Mouse (Mus musculus) midbrain, embryonic 14.5 days (tissue): ENCODE measurements around the gene Mrps31. TPM values are rescaled to one million over a fixed set of nuclear protein-coding genes. Genes with fewer than 3 reads are reported as not detected.
A peak's percentile ranks its signal among the peaks of the same experiment; 100 is the strongest.

Experiments
- ATAC-seq: fragments of 200-750 bp; cut with Nextera tagmentation; 2 replicates; pipeline ENCODE4 v1.8.0; 2017; ENCODE audit warnings: moderate number of reproducible peaks, moderate library complexity; ENCODE audit not compliant: low FRiP score, low TSS enrichment
- DNase-seq: peaks from one replicate; pipeline ENCODE4 v3.0.0-alpha.2; 2015
- H3K27ac ChIP-seq: fragments of 300-500 bp; sonication (generic); replicated peaks from 2 replicates; pipeline ENCODE4 v1.5.1; 2014; ENCODE audit warnings: mild to moderate bottlenecking, low read depth, low read length, moderate library complexity
- H3K27me3 ChIP-seq: fragments of 300-500 bp; sonication (generic); 2 replicates; pipeline ENCODE4 v1.6.1; 2014; ENCODE audit warnings: low read length, control low read depth, mixed read lengths; ENCODE audit not compliant: control insufficient read depth, insufficient read depth
- H3K36me3 ChIP-seq: fragments of 300-500 bp; sonication (generic); 2 replicates; pipeline ENCODE4 v1.6.1; 2014; ENCODE audit warnings: low read length, control low read depth; ENCODE audit not compliant: control insufficient read depth, insufficient read depth
- H3K4me1 ChIP-seq: fragments of 300-500 bp; sonication (generic); 2 replicates; pipeline ENCODE4 v1.6.1; 2014; ENCODE audit warnings: mild to moderate bottlenecking, antibody characterized with exemption, low read length, control low read depth; ENCODE audit not compliant: control insufficient read depth, insufficient read depth
- H3K4me2 ChIP-seq: fragments of 300-500 bp; sonication (generic); 2 replicates; pipeline ENCODE4 v1.6.1; 2014; ENCODE audit warnings: mild to moderate bottlenecking, low read length, moderate library complexity
- H3K4me3 ChIP-seq: fragments of 300-500 bp; sonication (generic); replicated peaks from 2 replicates; pipeline ENCODE4 v1.5.1; 2014; ENCODE audit warnings: low read depth, low read length
- H3K9ac ChIP-seq: fragments of 300-500 bp; sonication (generic); replicated peaks from 2 replicates; pipeline ENCODE4 v1.6.1; 2014; ENCODE audit warnings: mild to moderate bottlenecking, low read length, moderate library complexity
- H3K9me3 ChIP-seq: fragments of 300-500 bp; sonication (generic); 2 replicates; pipeline ENCODE4 v1.6.1; 2016; ENCODE audit warnings: low read length, control low read depth, mixed read lengths; ENCODE audit not compliant: control insufficient read depth
- WGBS: fragments of 180-500 bp; shearing (Covaris S2); extraction: QIAGEN DNeasy Blood & Tissue Kit; methylation state at CpG from one replicate; pipeline ENCODE4 v1.1.7; 2014; 5-methylcytosine and 5-hydroxymethylcytosine counted together
- polyA plus RNA-seq: library from polyadenylated mRNA; unstranded; fragments of >200 nt; fragmentation: Nextera tagmentation; extraction: Ambion mirVana; gene quantifications from 2 replicates; pipeline ENCODE4 v1.2.1, GENCODE M21; 2014

Mrps31 gene
- polyA plus RNA-seq, 1 experiment from 2014 or later: 35.1 TPM

- Histone ChIP-seq H3K36me3 (no peaks in the 10 kb centered on the region; the same call in 1 of the 2 replicates), H3K9ac (no peak overlapping the region), H3K9me3 (no peaks in the 10 kb centered on the region), H3K27me3 (no peaks in the 10 kb centered on the region), H3K4me1 (peaks cover 8% of the 10 kb centered on the region; the same call in 1 of the 2 replicates), H3K4me3 (no peak overlapping the region), H3K4me2 (no peak overlapping the region), H3K27ac (no peak overlapping the region)
- ATAC-seq (no peak), DNase-seq (no peak)
- 92% methylated on average over 4 of the region's 4 CpGs for WGBS
These were observed 16.7 kb upstream of the Mrps31 start for GRCm38 (mm10) chr8:22394471-22394870.

GRCm38 (mm10) chr8:22395256-22395655 is 15.9 kb upstream of the Mrps31 start:
- peaks cover 8% of the 10 kb centered on the region; the same call in 1 of the 2 replicates for H3K4me1 ChIP-seq
- no peak for ATAC-seq
- DNase-seq: no peak
- H3K4me3 ChIP-seq: no peak overlapping the region
- H3K9me3 ChIP-seq: no peaks in the 10 kb centered on the region
- H3K36me3 ChIP-seq: no peaks in the 10 kb centered on the region
- H3K27me3 ChIP-seq: no peaks in the 10 kb centered on the region
- no peak overlapping the region for H3K27ac ChIP-seq
- WGBS: 94% methylated on average over 8 of the region's 8 CpGs
- H3K4me2 ChIP-seq: no peak overlapping the region
- H3K9ac ChIP-seq: no peak overlapping the region

GRCm38 (mm10) chr8:22397811-22398141 is 13.4 kb upstream of the Mrps31 start:
- Histone ChIP-seq H3K36me3 (no peaks in the 10 kb centered on the region), H3K9ac (peak overlapping the region; percentile 75), H3K4me2 (peak overlapping the region; percentile 81), H3K4me1 (peaks cover 8% of the 10 kb centered on the region; the same call in 1 of the 2 replicates), H3K27me3 (no peaks in the 10 kb centered on the region), H3K9me3 (no peaks in the 10 kb centered on the region), H3K4me3 (peak overlapping the region; percentile 75), H3K27ac (peak overlapping the region; percentile 80)
- ATAC-seq (no peak), DNase-seq (no peak)
- under 1% methylated on average over 13 of the region's 13 CpGs for WGBS

DNA sequence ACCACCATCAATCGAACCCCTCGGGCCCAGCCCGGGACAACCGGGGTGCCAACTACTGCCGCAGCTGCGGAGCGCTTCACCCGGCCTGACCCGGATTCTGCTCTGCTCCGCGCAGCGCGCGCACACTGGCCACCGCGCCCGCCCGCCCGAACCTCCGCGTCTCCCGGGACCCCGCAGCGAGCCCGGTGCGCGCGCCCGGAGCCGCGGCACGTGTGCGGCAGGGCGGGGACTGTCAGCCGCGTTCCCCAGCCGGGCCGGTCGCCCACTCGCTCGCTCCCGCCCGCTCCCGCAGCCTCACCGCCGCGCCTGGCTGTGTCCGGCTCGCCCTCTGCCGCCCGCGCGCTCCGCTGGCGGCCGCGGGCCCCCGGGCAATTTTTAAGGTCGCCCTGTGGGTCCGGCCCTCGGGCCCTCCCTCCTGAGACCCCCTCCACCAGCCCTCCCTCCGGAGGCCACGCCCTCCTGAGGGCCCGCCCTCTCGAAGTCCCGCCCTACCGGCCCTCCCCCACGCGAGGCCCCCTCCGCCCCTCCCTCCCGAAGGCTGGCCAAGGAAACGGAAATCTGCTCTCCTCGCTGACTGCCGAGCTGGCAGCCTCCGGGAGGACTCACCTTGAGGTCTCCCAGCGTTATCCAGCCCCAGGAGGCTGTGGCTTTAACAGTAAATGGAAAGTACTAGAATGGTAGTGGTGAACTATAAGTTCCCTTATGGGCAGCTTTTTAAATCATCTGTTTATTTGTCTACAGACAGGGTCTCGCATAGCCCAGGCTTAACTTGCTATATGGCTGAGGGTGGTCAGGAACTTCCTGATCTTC is 12.8 kb upstream of the Mrps31 start, which contains the start of gene Slc25a15:
Gene Slc25a15 (minus strand): TSS at position 456 of the 810 bp plus-strand sequence.
- no peaks in the 10 kb centered on the region for H3K36me3 ChIP-seq
- H3K27ac ChIP-seq: peak within 1 kb of the TSS; percentile 80
- no peaks in the 10 kb centered on the region for H3K9me3 ChIP-seq
- H3K9ac ChIP-seq: peak within 1 kb of the TSS; percentile 75
- H3K4me1 ChIP-seq: peaks cover 8% of the 10 kb centered on the region; the same call in 1 of the 2 replicates
- ATAC-seq: peak; percentile 94
- H3K27me3 ChIP-seq: no peaks in the 10 kb centered on the region
- peak; percentile 94 for DNase-seq
- whole genome bisulfite sequencing: under 1% methylated on average over 76 of the region's 77 CpGs
- peak within 1 kb of the TSS; percentile 81 for H3K4me2 ChIP-seq
- peak within 1 kb of the TSS; percentile 75 for H3K4me3 ChIP-seq

- no peak for DNase-seq
- 0 out of 2 replicates have a peak overlapping the region, but pooled peaks have one; percentile 80 for H3K27ac ChIP-seq
- no peak overlapping the region for H3K9ac ChIP-seq
These were observed 11.8 kb upstream of the Mrps31 start for GRCm38 (mm10) chr8:22399285-22399880.

GRCm38 (mm10) chr8:22400593-22400992 is 10.6 kb upstream of the Mrps31 start:
- 90% methylated on average over 4 of the region's 4 CpGs for WGBS
- no peak overlapping the region for H3K9ac ChIP-seq
- ATAC-seq: no peak

More at GRCm38 (mm10) chr8:22399285-22399880, 11.8 kb upstream of the Mrps31 start:
- Histone ChIP-seq H3K4me1 (peaks cover 8% of the 10 kb centered on the region; the same call in 1 of the 2 replicates), H3K4me2 (peak overlapping the region; percentile 81), H3K4me3 (peak overlapping the region; percentile 75), H3K27me3 (no peaks in the 10 kb centered on the region), H3K9me3 (no peaks in the 10 kb centered on the region), H3K36me3 (no peaks in the 10 kb centered on the region)
- ATAC-seq: no peak
- 90% methylated on average over 8 of the region's 8 CpGs for WGBS

GRCm38 (mm10) chr8:22403235-22403634 is 7.9 kb upstream of the Mrps31 start:
- H3K27me3 ChIP-seq: no peaks in the 10 kb centered on the region
- H3K4me3 ChIP-seq: no peak overlapping the region
- H3K4me1 ChIP-seq: 0 out of 2 replicates have a peak, but pooled peaks cover 2% of the 10 kb centered on the region
- H3K9ac ChIP-seq: no peak overlapping the region
- H3K4me2 ChIP-seq: no peak overlapping the region
- ATAC-seq (no peak), DNase-seq (no peak)
- WGBS: 94% methylated on average over 2 of the region's 2 CpGs
- H3K27ac ChIP-seq: no peak overlapping the region
- no peaks in the 10 kb centered on the region for H3K36me3 ChIP-seq
- H3K9me3 ChIP-seq: no peaks in the 10 kb centered on the region

More at GRCm38 (mm10) chr8:22400593-22400992, 10.6 kb upstream of the Mrps31 start:
- H3K27me3 ChIP-seq: no peaks in the 10 kb centered on the region
- no peak for DNase-seq
- no peak overlapping the region for H3K27ac ChIP-seq
- peaks cover 8% of the 10 kb centered on the region; the same call in 1 of the 2 replicates for H3K4me1 ChIP-seq
- no peak overlapping the region for H3K4me3 ChIP-seq
- H3K36me3 ChIP-seq: no peaks in the 10 kb centered on the region
- no peaks in the 10 kb centered on the region for H3K9me3 ChIP-seq
- H3K4me2 ChIP-seq: no peak overlapping the region

DNA sequence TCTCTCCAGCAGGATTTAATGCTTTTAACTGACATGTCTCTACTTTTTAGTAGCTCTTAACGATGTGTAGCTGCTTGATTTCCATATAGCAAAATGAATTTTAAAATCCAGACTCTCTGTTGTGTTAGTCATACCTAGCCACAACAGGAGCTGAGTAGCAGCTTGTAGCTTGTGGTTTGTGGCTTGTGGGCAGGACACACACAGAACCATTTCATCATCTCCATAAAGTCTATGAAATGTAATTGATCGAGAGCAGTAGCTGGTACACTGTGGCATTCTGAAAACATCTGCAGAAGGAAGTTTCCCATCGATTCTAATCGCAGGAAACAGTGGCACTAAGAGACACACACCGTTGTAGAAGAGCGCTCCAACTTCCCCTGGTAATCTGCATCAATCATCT is 5.4 kb upstream of the Mrps31 start:
- Histone ChIP-seq H3K9ac (no peak overlapping the region), H3K4me2 (no peak overlapping the region), H3K9me3 (no peaks in the 10 kb centered on the region), H3K27me3 (no peaks in the 10 kb centered on the region), H3K4me3 (no peak overlapping the region), H3K4me1 (no peaks in the 10 kb centered on the region), H3K27ac (no peak overlapping the region), H3K36me3 (no peaks in the 10 kb centered on the region)
- WGBS: 79% methylated on average over 6 of the region's 6 CpGs
- no peak for ATAC-seq
- no peak for DNase-seq
